Mouse (Mus musculus) G1E (cell line): ENCODE measurements around the gene Sult5a1. TPM values are rescaled to one million over a fixed set of nuclear protein-coding genes. Genes with fewer than 3 reads are reported as not detected.
"Not testable (repeated sequence)": the region's sequence is repeated elsewhere in the genome, so short reads cannot be mapped to it uniquely, and the experiment has no call there.

Experiments
- ATAC-seq: 2 replicates; pipeline ENCODE4 v1.8.0; 2016; ENCODE audit warnings: mild to moderate bottlenecking; ENCODE audit not compliant: insufficient number of reproducible peaks, poor library complexity, low FRiP score, severe bottlenecking; ENCODE audit errors: extremely low read depth
- DNase-seq: peaks from one replicate; pipeline ENCODE4 v3.0.0; 2012; ENCODE audit warnings: low spot score
- H3K27me3 ChIP-seq: 2 replicates; pipeline ENCODE4 v1.6.1; 2012; ENCODE audit warnings: mild to moderate bottlenecking, low read length, inconsistent platforms; ENCODE audit not compliant: insufficient read depth
- H3K36me3 ChIP-seq: replicated peaks from 2 replicates; pipeline ENCODE3; 2012; ENCODE audit warnings: mild to moderate bottlenecking, inconsistent platforms
- H3K4me1 ChIP-seq: 2 replicates; pipeline ENCODE4 v1.6.1; 2012; ENCODE audit warnings: low read depth, low read length, inconsistent platforms, mixed read lengths; ENCODE audit not compliant: insufficient read depth
- H3K4me3 ChIP-seq: 2 replicates; pipeline ENCODE4 v1.5.1; 2012; ENCODE audit warnings: low read depth, mild to moderate bottlenecking, inconsistent platforms, low read length, moderate library complexity, mixed read lengths
- H3K9me3 ChIP-seq: replicated peaks from 2 replicates; pipeline ENCODE4 v1.6.1; 2012; ENCODE audit warnings: inconsistent platforms
- CTCF ChIP-seq: IDR thresholded peaks from 2 replicates; pipeline ENCODE4 v1.5.1; 2012; ENCODE audit warnings: low read depth, low read length, inconsistent platforms, mixed read lengths
- GATA1 ChIP-seq: IDR thresholded peaks from 2 replicates; pipeline ENCODE4 v1.6.1; 2012; ENCODE audit warnings: borderline replicate concordance, low read length, inconsistent platforms, mixed read lengths
- GATA2 ChIP-seq: IDR thresholded peaks from 2 replicates; pipeline ENCODE4 v1.6.1; 2012; ENCODE audit warnings: low read depth, low read length, inconsistent platforms, borderline replicate concordance
- POLR2AphosphoS5 ChIP-seq: IDR thresholded peaks from 2 replicates; pipeline ENCODE4 v1.6.1; 2012; ENCODE audit warnings: low read depth, low read length, inconsistent platforms; ENCODE audit not compliant: insufficient replicate concordance
- TAL1 ChIP-seq: conservative IDR thresholded peaks from 2 replicates; pipeline ENCODE4 v1.6.1; 2012; ENCODE audit warnings: low read depth, low read length, inconsistent platforms, mixed read lengths
- polyA plus RNA-seq: library from polyadenylated mRNA; stranded (reverse); fragments of >175 nt; gene quantifications from 2 replicates; pipeline ENCODE4 v1.2.3, GENCODE M21; 2012
- total RNA-seq, 2 experiments: library from RNA; stranded (forward) in 1 of 2; stranded (reverse) in 1 of 2; fragments of 200-1000 nt in 1 of 2; fragments of >200 nt in 1 of 2; fragmentation: Nextera tagmentation in 1 of 2; gene quantifications; 2 replicates each; pipeline ENCODE4 v1.2.3; 2014 to 2017

Sult5a1 gene
- total and polyA plus RNA-seq, 3 experiments, result 0.11 TPM; not detected in 2

- ATAC-seq, result no peak
Measured at GRCm38 (mm10) chr8:123105553-123106326, 52.4 kb downstream of the Sult5a1 start.

GRCm38 (mm10) chr8:123104046-123104767 is 53.9 kb downstream of the Sult5a1 start:
- DNase-seq (no peak), ATAC-seq (no peak)
- no peaks in the 10 kb centered on the region for H3K9me3 ChIP-seq
- peaks cover 23% of the 10 kb centered on the region for H3K4me1 ChIP-seq
- H3K27me3 ChIP-seq, result no peaks in the 10 kb centered on the region
- TF ChIP-seq POLR2AphosphoS5 (0 out of 2 replicates have a peak, but pooled peaks have one; percentile 43), GATA1 (no peak)
- peak overlapping the region; percentile 90 for H3K4me3 ChIP-seq
- peaks cover 39% of the 10 kb centered on the region for H3K36me3 ChIP-seq

More at GRCm38 (mm10) chr8:123105553-123106326, 52.4 kb downstream of the Sult5a1 start:
- DNase-seq, result no peak
- TF ChIP-seq TAL1 (no peak), POLR2AphosphoS5 (peak; percentile 85; the same call in 1 of the 2 replicates), GATA1 (no peak)
- Histone ChIP-seq H3K9me3 (no peaks in the 10 kb centered on the region), H3K36me3 (peaks cover 33% of the 10 kb centered on the region), H3K27me3 (no peaks in the 10 kb centered on the region), H3K4me3 (no peak overlapping the region), H3K4me1 (peaks cover 25% of the 10 kb centered on the region)

- Histone ChIP-seq H3K36me3 (peaks cover 43% of the 10 kb centered on the region), H3K4me1 (peaks cover 27% of the 10 kb centered on the region), H3K9me3 (no peaks in the 10 kb centered on the region), H3K27me3 (no peaks in the 10 kb centered on the region), H3K4me3 (peak overlapping the region; percentile 90)
- ATAC-seq, result no peak
- no peak for DNase-seq
- TF ChIP-seq POLR2AphosphoS5 (0 out of 2 replicates have a peak, but pooled peaks have one; percentile 45), GATA2 (no peak)
Measured at GRCm38 (mm10) chr8:123103285-123103684, 54.8 kb downstream of the Sult5a1 start.

- DNase-seq, result not testable (repeated sequence)
Measured at GRCm38 (mm10) chr8:123102855-123103254, 55.3 kb downstream of the Sult5a1 start.

GRCm38 (mm10) chr8:123101735-123102685 is 56.1 kb downstream of the Sult5a1 start, which contains the start of gene Rpl13:
TSS of gene Rpl13 (plus strand) at chr8:123102350.
- H3K36me3 ChIP-seq, result peaks cover 55% of the 10 kb centered on the region
- H3K4me1 ChIP-seq, result peaks cover 35% of the 10 kb centered on the region
- DNase-seq, result peak; percentile 95
- H3K4me3 ChIP-seq, result peak within 1 kb of the TSS; percentile 90
- no peaks in the 10 kb centered on the region for H3K27me3 ChIP-seq
- ATAC-seq, result peak; percentile 91
- H3K9me3 ChIP-seq, result no peaks in the 10 kb centered on the region
- TF ChIP-seq POLR2AphosphoS5, result no peak; the same call in 1 of the 2 replicates
- TF ChIP-seq GATA2, result no peak
- TF ChIP-seq TAL1, result no peak
- no peak for TF ChIP-seq CTCF
- TF ChIP-seq GATA1, result no peak

More at GRCm38 (mm10) chr8:123102855-123103254, 55.3 kb downstream of the Sult5a1 start:
- ATAC-seq, H3K9me3 ChIP-seq, H3K27me3 ChIP-seq: not testable (repeated sequence)
- H3K36me3 ChIP-seq, result peaks cover 46% of the 10 kb centered on the region
- peak overlapping the region; percentile 90 for H3K4me3 ChIP-seq
- H3K4me1 ChIP-seq, result peaks cover 31% of the 10 kb centered on the region

GRCm38 (mm10) chr8:123101244-123101643 is 56.9 kb downstream of the Sult5a1 start:
- TF ChIP-seq TAL1 (no peak), GATA1 (no peak), POLR2AphosphoS5 (no peak), CTCF (no peak), GATA2 (no peak)
- Histone ChIP-seq H3K4me3 (no peak overlapping the region), H3K36me3 (peaks cover 58% of the 10 kb centered on the region), H3K9me3 (no peaks in the 10 kb centered on the region), H3K4me1 (peaks cover 35% of the 10 kb centered on the region), H3K27me3 (no peaks in the 10 kb centered on the region)
- DNase-seq, result no peak
- no peak for ATAC-seq
